ENCODE assay signal across 10 mouse cellular contexts in the genomic region with DNA sequence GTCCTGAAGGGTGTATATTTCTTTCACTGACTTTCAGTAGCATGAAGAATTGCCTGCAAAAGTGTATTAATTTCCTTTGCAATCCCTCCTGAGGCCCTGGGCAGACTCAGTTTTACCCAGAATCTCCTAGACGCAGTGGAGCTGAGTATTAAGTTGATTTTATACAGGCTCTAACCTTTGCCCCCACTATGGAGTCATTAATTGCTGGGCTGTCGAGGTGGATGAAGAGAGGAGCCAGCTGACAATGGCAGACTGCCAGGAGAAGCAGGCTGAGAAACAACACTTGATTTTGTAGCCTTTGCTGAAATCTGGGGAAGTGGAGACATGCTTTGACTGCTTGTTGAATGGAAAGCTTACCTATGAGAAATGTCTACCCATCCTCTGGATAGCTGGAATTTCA. TPM values are rescaled to one million over a fixed set of nuclear protein-coding genes. Genes with fewer than 3 reads are reported as not detected.
DNase-seq lines count a peak whose midpoint lies in the region; ATAC-seq and TF ChIP-seq lines count a peak whose summit lies in the region.
"Had no signal": no experiment of that assay in that cellular context is flagged by ENCODE, and none has a peak within 500 bp of the region (broad histone marks: within the 10 kb centered on the region; RNA-seq: fewer than 3 reads in every experiment).

No protein-coding gene starts in this region.

- no peak for ATAC-seq in embryonic facial prominence, embryonic 11.5 days (replicated peaks; ENCODE audit: insufficient number of reproducible peaks, low FRiP score, low TSS enrichment, low read depth)
- ATAC-seq in midbrain, postnatal 0 days (ENCODE audit: low FRiP score), result no peak
- ATAC-seq in midbrain, embryonic 15.5 days (replicated peaks), result no peak
- ATAC-seq in kidney, embryonic 14.5 days (ENCODE audit: low FRiP score, low TSS enrichment), result peak; percentile 78; the same call in 1 of the 2 replicates

- H3K4me2 ChIP-seq in embryonic facial prominence, embryonic 11.5 days (ENCODE audit: low read depth, low read length), result no peak overlapping the region
- H3K4me2 ChIP-seq in midbrain, postnatal 0 days (ENCODE audit: low read depth, low read length, poor library complexity, severe bottlenecking), result no peak overlapping the region
- no peak overlapping the region for H3K4me2 ChIP-seq in midbrain, embryonic 15.5 days
- no peak overlapping the region for H3K4me2 ChIP-seq in kidney, embryonic 14.5 days (replicated peaks; ENCODE audit: low read depth, low read length)
- H3K4me2 ChIP-seq: liver, embryonic 15.5 days had no signal

- TF ChIP-seq CTCF in midbrain, postnatal 0 days (IDR thresholded peaks at IDR 0.05), result no peak

- no peak overlapping the region for H3K27ac ChIP-seq in embryonic facial prominence, embryonic 11.5 days (replicated peaks; ENCODE audit: low read depth, low read length)
- no peak overlapping the region for H3K27ac ChIP-seq in embryonic facial prominence, embryonic 10.5 days (replicated peaks)
- H3K27ac ChIP-seq in midbrain, postnatal 0 days (ENCODE audit: low read depth, low read length), result no peak overlapping the region
- no peak overlapping the region for H3K27ac ChIP-seq in midbrain, embryonic 15.5 days
- no peak overlapping the region for H3K27ac ChIP-seq in kidney, embryonic 14.5 days (ENCODE audit: low read depth, low read length)
- H3K27ac ChIP-seq: liver, embryonic 15.5 days had no signal

- no peak overlapping the region for H3K9ac ChIP-seq in embryonic facial prominence, embryonic 11.5 days (replicated peaks; ENCODE audit: low read length)
- H3K9ac ChIP-seq in midbrain, postnatal 0 days (replicated peaks; ENCODE audit: low read length, poor library complexity, severe bottlenecking), result no peak overlapping the region
- no peak overlapping the region for H3K9ac ChIP-seq in midbrain, embryonic 15.5 days
- no peak overlapping the region for H3K9ac ChIP-seq in kidney, embryonic 14.5 days (ENCODE audit: low read depth, low read length)
- H3K9ac ChIP-seq: liver, embryonic 15.5 days had no signal

- H3K4me1 ChIP-seq in embryonic facial prominence, embryonic 11.5 days (ENCODE audit: control insufficient read depth, insufficient read depth, low read length), result no peaks in the 10 kb centered on the region
- no peaks in the 10 kb centered on the region; the same call in 1 of the 2 replicates for H3K4me1 ChIP-seq in embryonic facial prominence, embryonic 10.5 days
- H3K4me1 ChIP-seq in midbrain, postnatal 0 days (ENCODE audit: insufficient read depth, low read length), result no peaks in the 10 kb centered on the region
- H3K4me1 ChIP-seq in midbrain, embryonic 15.5 days, result no peaks in the 10 kb centered on the region
- H3K4me1 ChIP-seq in kidney, embryonic 14.5 days (ENCODE audit: control insufficient read depth, insufficient read depth, low read length), result no peaks in the 10 kb centered on the region
- H3K4me1 ChIP-seq: liver, embryonic 15.5 days had no signal

- no peak overlapping the region for H3K4me3 ChIP-seq in embryonic facial prominence, embryonic 11.5 days (ENCODE audit: low read depth, low read length)
- H3K4me3 ChIP-seq in embryonic facial prominence, embryonic 10.5 days, result no peak overlapping the region
- H3K4me3 ChIP-seq in midbrain, postnatal 0 days (ENCODE audit: low read depth, low read length), result no peak overlapping the region
- no peak overlapping the region for H3K4me3 ChIP-seq in midbrain, embryonic 15.5 days
- no peak overlapping the region for H3K4me3 ChIP-seq in kidney, embryonic 14.5 days (ENCODE audit: low read length)
- H3K4me3 ChIP-seq: liver, embryonic 15.5 days had no signal

- H3K9me3 ChIP-seq in embryonic facial prominence, embryonic 11.5 days (replicated peaks; ENCODE audit: control insufficient read depth, low read length), result no peaks in the 10 kb centered on the region
- no peaks in the 10 kb centered on the region for H3K9me3 ChIP-seq in embryonic facial prominence, embryonic 10.5 days
- H3K9me3 ChIP-seq in midbrain, postnatal 0 days (ENCODE audit: low read length), result no peaks in the 10 kb centered on the region
- no peaks in the 10 kb centered on the region for H3K9me3 ChIP-seq in midbrain, embryonic 15.5 days
- no peaks in the 10 kb centered on the region for H3K9me3 ChIP-seq in kidney, embryonic 14.5 days (ENCODE audit: control insufficient read depth, low read length)
- H3K9me3 ChIP-seq: liver, embryonic 15.5 days had no signal

- H3K27me3 ChIP-seq in embryonic facial prominence, embryonic 11.5 days (ENCODE audit: control insufficient read depth, insufficient read depth, low read length), result no peaks in the 10 kb centered on the region
- peaks cover 17% of the 10 kb centered on the region for H3K27me3 ChIP-seq in embryonic facial prominence, embryonic 10.5 days (replicated peaks; ENCODE audit: low read depth, poor library complexity, severe bottlenecking)
- H3K27me3 ChIP-seq in midbrain, postnatal 0 days (ENCODE audit: insufficient read depth, low read length), result no peaks in the 10 kb centered on the region
- H3K27me3 ChIP-seq in midbrain, embryonic 15.5 days (replicated peaks), result no peaks in the 10 kb centered on the region
- H3K27me3 ChIP-seq in kidney, embryonic 14.5 days (ENCODE audit: control insufficient read depth, insufficient read depth, low read length), result no peaks in the 10 kb centered on the region
- H3K27me3 ChIP-seq: liver, embryonic 15.5 days had no signal

- DNase-seq in embryonic facial prominence, embryonic 11.5 days (ENCODE audit: low spot score), result peak; percentile 33
- no peak for DNase-seq in embryonic facial prominence, embryonic 10.5 days (ENCODE audit: low spot score)
- DNase-seq in midbrain, postnatal 0 days (ENCODE audit: low spot score), result peak; percentile 5
- peak; percentile 19 for DNase-seq in lung, postnatal 36 days
- no peak for DNase-seq in cerebellum, adult 11-12 months
- DNase-seq in B cell, adult 2 months, result no peak

- 19% methylated on average over 2 of the region's 2 CpGs for WGBS in embryonic facial prominence, embryonic 11.5 days
- WGBS in embryonic facial prominence, embryonic 10.5 days, result 24% methylated on average over 2 of the region's 2 CpGs
- WGBS in midbrain, postnatal 0 days, result 13% methylated on average over 2 of the region's 2 CpGs
- WGBS in midbrain, embryonic 15.5 days, result 32% methylated on average over 2 of the region's 2 CpGs
- 23% methylated on average over 2 of the region's 2 CpGs for WGBS in kidney, embryonic 14.5 days

- no peaks in the 10 kb centered on the region for H3K36me3 ChIP-seq in embryonic facial prominence, embryonic 11.5 days (replicated peaks; ENCODE audit: control insufficient read depth, insufficient read depth, low read depth, low read length)
- H3K36me3 ChIP-seq in embryonic facial prominence, embryonic 10.5 days (replicated peaks), result no peaks in the 10 kb centered on the region
- no peaks in the 10 kb centered on the region for H3K36me3 ChIP-seq in midbrain, postnatal 0 days (ENCODE audit: insufficient read depth, low read length)
- H3K36me3 ChIP-seq in midbrain, embryonic 15.5 days (replicated peaks), result no peaks in the 10 kb centered on the region
- no peaks in the 10 kb centered on the region for H3K36me3 ChIP-seq in kidney, embryonic 14.5 days (ENCODE audit: control insufficient read depth, insufficient read depth, low read length)
- H3K36me3 ChIP-seq: liver, embryonic 15.5 days had no signal

RNA-seq across cellular contexts. Expression of a gene that starts 18.8 kb away (rescaled TPM):
- 49.4 and 50.8 TPM in 2 replicates for polyA plus RNA-seq in embryonic facial prominence, embryonic 11.5 days (2014; fragmentation: Nextera tagmentation; extraction: Ambion mirVana)
- 36.0 and 40.5 TPM in 2 replicates for polyA plus RNA-seq in embryonic facial prominence, embryonic 10.5 days (2016; fragmentation: Nextera tagmentation; extraction: Ambion mirVana)
- total RNA-seq in midbrain, postnatal 0 days (2014; rRNA removed), result 73.3 and 85.3 TPM in 2 replicates
- 228 and 243 TPM in 2 replicates for polyA plus RNA-seq in midbrain, postnatal 0 days (2015; fragmentation: Nextera tagmentation; extraction: Ambion mirVana)
- polyA plus RNA-seq in midbrain, embryonic 15.5 days (2015; fragmentation: Nextera tagmentation; extraction: Ambion mirVana), result 153 and 164 TPM in 2 replicates
- 41.3 and 44.6 TPM in 2 replicates for polyA plus RNA-seq in kidney, embryonic 14.5 days (2014; fragmentation: Nextera tagmentation; extraction: Ambion mirVana)
- total RNA-seq: common myeloid progenitor, adult 5-6 weeks had no signal

RNA-seq across cellular contexts. Expression of a gene that starts 20.8 kb away (rescaled TPM):
- 126 and 134 TPM in 2 replicates for polyA plus RNA-seq in embryonic facial prominence, embryonic 11.5 days (2014; fragmentation: Nextera tagmentation; extraction: Ambion mirVana)
- 89.6 and 91.8 TPM in 2 replicates for polyA plus RNA-seq in embryonic facial prominence, embryonic 10.5 days (2016; fragmentation: Nextera tagmentation; extraction: Ambion mirVana)
- 238 and 253 TPM in 2 replicates for total RNA-seq in midbrain, postnatal 0 days (2014; rRNA removed)
- 387 and 388 TPM in 2 replicates for polyA plus RNA-seq in midbrain, postnatal 0 days (2015; fragmentation: Nextera tagmentation; extraction: Ambion mirVana)
- polyA plus RNA-seq in midbrain, embryonic 15.5 days (2015; fragmentation: Nextera tagmentation; extraction: Ambion mirVana), result 299 and 305 TPM in 2 replicates
- polyA plus RNA-seq in kidney, embryonic 14.5 days (2014; fragmentation: Nextera tagmentation; extraction: Ambion mirVana), result 82.0 and 82.5 TPM in 2 replicates

RNA-seq across cellular contexts. Expression of a gene that starts 53.6 kb away (rescaled TPM):
- polyA plus RNA-seq in embryonic facial prominence, embryonic 11.5 days (2014; fragmentation: Nextera tagmentation; extraction: Ambion mirVana), result 209 and 215 TPM in 2 replicates
- polyA plus RNA-seq in embryonic facial prominence, embryonic 10.5 days (2016; fragmentation: Nextera tagmentation; extraction: Ambion mirVana), result 249 and 257 TPM in 2 replicates
- total RNA-seq in midbrain, postnatal 0 days (2014; rRNA removed), result 294 and 349 TPM in 2 replicates
- polyA plus RNA-seq in midbrain, postnatal 0 days (2015; fragmentation: Nextera tagmentation; extraction: Ambion mirVana), result 1,179 and 1,237 TPM in 2 replicates
- polyA plus RNA-seq in midbrain, embryonic 15.5 days (2015; fragmentation: Nextera tagmentation; extraction: Ambion mirVana), result 787 TPM in 2 replicates
- 78.7 and 89.3 TPM in 2 replicates for polyA plus RNA-seq in kidney, embryonic 14.5 days (2014; fragmentation: Nextera tagmentation; extraction: Ambion mirVana)
- total RNA-seq: common myeloid progenitor, adult 5-6 weeks had no signal

Comparison
In these comparisons a context has a peak if more than half of its experiments do, and no peak if none do; other contexts are left out.
1. DNase-seq: peak in embryonic facial prominence, embryonic 11.5 days (single experiment), midbrain, postnatal 0 days (single experiment) and lung, postnatal 36 days (single experiment); none in embryonic facial prominence, embryonic 10.5 days (single experiment), cerebellum, adult 11-12 months (single experiment) and B cell, adult 2 months (0 of 2).